Mouse (Mus musculus) adrenal gland, adult 8-10 months (tissue): ENCODE data around the gene Gm45837. TPM values are rescaled to one million over a fixed set of nuclear protein-coding genes. Genes with fewer than 3 reads are reported as not detected.
A peak's percentile ranks its signal among the peaks of the same experiment; 100 is the strongest.

Experiments
- DNase-seq: peaks from one replicate; pipeline ENCODE4 v3.0.0; 2022
- total RNA-seq, 4 experiments: library from RNA; stranded (reverse); gene quantifications; 2 replicates each; pipeline ENCODE4 v1.2.4; 2022

Gm45837 gene
- total RNA-seq, 4 experiments from 2014 or later, result 4.4 to 8.6 TPM; not detected in 2

DNA sequence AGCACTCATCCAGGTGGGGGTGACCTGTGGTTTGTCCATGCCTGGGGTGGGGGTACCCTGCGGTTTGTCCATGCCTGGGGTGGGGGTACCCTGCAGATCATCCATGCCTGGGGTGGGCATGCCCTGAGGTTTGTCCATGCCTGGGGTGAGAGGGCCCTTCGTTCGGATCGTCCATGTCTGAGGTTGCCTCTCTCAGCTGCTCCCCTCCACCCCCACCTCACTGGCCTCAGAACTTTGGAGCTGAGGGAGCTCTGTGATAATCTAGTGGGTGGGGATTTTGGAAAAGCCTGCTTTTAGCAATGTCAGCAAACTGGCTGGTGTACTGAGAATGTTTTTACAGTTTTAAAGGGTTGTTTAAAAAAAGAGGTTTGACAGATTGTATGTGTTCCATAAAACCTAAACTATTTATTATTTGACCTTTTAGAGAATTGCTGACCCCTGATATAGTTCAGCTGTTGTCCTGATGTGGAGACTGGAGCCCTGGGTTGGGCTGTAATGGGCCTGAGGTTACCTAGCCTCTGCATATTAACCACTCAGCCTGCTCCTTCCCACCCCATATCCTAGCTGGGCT lies 18.7 kb upstream of the Gm45837 start:
- no peak for DNase-seq

DNA sequence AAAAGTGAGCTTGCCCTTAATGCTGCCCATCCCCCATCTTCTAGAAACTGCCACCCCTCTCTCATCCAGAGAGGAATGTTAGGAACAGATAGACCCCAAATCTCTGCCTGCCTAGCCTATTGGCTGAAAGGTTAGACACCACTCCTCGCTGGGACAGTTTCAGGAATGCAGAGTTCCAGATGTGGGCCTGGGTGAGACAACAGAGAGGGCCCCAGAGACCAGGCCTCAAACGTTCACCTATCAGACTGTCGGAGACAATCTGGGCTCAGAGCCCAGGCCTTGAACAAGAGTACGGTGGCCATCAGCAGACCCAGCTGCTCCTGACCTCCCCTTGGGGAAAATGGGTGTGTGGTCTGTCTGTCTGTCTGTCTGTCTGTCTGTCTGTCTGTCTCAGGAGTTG lies 17.7 kb upstream of the Gm45837 start:
- no peak for DNase-seq

DNA sequence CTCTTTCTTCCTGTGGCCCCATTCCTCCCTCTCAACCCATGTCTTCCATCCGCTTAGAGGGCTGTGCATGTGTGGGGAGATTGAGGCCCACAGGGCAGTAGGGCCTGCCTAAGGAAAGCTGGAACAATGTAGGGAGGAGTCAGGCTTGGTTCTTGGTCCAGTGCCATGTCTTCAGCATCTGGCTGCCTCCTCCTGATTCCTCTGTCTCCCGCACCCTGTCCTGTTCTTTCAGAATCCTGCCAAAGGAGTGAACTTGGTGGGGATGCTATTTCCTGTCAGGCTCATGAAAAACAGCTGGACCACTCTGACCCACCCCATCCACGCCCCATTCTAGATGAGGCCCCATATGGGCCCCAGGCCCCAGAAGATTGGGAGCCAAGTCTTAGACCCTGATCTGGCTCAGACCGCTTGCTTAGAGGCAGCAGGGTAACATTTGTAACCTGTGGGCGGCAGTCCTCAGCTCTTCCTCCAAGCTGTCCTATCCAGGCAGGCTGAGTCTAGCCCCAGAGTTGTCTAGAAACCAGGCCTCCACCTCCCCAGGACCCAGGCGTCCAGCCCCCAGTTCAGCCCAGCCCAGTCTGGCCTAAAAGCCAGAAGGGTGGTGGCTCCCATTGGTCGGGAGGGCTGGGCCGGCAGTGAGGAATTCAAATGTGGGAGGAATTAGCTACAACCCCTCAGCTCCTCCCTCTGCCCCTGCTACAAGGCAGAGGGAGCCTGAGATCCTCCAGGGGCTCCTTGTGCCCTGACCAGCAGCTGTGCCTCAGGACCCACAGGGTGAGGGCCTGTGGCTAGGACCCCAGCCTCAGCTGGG lies 16.8 kb upstream of the Gm45837 start:
- no peak for DNase-seq

DNA sequence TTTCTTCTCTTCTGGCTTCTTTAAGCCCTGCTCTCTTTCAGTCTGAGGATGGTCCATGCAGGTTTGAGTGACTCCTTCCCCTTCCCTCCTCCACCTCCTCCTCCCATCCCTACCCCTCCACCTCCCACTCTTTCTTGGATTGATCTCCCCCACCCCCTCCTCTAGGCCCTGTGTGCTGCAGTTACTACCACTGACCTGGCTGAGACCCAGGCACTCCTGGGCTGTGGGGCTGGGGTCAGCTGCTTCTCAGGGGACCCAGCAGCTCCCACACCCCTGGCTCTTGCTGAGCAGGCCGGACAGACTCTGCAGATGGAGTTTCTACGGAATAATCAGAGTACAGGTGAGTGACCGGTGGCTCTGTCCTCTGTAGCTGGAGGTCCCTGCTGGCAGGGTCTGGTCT lies 16.1 kb upstream of the Gm45837 start:
- no peak for DNase-seq

DNA sequence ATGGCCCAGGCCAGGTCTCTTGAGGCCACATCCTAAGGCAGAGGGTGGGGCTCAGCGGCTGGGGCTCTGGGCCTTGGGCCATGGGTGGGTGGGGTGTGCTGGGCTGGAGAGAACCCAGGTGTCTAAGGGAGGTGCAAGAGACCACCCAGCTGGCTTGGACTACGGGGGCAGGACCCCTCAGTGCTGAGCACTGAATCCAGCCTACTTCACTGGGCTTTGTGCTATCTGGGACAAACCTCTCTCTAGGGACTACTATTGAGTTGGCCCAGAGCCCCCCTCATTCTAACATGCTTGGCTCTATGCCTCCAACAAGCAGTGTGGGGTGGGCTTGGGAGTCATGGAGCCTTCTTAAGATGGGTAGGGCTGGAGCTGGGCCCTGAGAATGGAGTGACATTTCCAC lies 15.2 kb upstream of the Gm45837 start:
- DNase-seq, result no peak

DNA sequence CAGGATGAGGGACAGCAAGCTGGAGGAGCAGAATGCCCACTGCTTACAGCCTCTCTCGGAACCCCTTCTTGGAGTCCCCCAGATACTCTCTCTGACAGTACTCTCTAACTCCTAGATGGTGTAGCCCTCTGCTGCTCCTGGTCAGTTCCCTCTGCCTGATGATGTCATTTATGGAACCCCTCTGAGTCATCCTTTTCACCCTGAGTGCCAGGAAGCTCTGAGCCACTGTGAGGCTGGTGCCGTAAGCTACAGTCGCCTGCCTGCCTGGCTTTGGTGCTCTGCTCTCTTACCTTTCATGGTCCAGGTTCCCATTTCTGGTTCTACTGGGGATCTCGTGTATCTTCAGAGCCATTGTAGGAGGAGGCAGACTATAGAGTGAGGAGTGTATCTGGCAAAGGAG lies 13.5 kb upstream of the Gm45837 start:
- DNase-seq, result no peak

DNA sequence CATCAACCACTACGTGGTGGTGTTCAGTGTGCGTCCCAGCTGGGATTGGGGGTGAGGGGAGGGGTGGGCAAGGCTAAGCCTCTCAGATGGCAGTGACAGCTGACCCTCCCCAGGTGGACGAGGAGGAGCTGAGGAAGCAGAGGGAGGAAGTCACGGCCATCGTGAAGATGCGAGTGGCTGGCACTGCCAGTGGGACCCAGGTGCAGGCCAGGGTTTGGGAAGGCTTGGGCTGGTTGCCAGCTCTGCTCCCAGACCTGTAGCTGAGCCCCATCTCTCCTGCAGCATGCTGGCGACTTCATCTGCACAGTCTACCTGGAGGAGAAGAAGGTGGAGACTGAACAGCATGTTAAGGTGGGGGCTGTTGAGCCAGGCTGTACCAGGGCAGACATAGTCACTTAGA lies 9.2 kb upstream of the Gm45837 start:
- no peak for DNase-seq

DNA sequence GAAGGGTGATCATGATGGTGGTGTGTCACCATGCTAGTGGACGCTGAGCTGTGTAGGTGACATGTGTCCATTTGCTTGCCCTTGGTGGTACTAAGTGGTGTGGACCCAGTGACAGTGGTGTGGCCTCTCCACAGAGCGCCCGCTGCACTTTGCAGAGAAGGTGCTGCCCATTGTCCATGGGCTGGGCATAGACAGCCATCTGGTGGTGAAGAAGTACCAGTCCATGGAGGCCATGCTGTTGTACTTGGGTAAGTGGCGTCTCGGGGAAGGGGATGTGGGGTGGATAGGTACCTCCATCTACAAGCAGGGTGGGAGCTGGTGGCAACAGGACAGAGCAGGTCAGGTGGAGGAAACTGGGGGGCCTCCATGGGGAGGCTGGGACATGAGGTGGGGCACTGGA lies 6.9 kb upstream of the Gm45837 start:
- no peak for DNase-seq

DNA sequence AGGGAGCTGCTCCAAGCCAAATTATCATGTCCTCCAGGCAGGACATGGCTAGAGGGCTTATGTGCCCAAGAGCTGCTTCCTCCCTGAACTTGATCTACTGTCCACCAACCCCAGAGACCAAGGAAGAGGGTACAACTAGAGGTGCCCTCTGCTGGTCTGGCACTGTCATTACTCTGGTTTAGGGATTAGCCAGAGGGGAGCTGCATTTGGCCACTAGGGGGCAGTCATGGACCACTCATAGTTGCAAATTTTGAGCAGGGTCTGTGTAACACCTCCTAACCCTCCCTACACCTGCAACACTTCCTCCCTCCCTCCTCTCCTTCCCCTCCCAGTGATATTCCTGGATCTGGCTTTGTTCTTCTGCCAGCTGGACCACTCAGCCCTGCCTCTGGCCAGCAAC lies 2.1 kb downstream of the Gm45837 start:
- DNase-seq, result peak; percentile 67

DNA sequence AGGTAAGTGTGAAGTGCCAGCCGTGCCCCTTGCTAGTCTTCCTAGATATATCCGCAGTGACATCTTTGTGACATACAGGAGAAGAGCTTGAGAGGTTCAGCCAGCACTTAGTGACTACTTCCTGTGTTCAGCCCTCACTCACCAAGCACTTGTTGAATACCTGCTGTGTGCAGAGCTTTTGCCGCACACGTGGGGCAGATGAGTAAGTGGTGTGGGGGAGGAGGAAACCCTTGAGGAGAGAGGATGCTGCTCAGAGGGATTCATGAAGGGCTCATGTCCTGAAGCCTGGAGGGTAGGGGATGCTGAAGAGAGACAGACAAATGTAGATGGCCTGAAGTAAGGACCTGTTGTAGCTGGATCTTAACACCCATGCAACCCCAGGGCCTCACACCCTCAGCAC lies 3.5 kb downstream of the Gm45837 start:
- DNase-seq, result no peak

DNA sequence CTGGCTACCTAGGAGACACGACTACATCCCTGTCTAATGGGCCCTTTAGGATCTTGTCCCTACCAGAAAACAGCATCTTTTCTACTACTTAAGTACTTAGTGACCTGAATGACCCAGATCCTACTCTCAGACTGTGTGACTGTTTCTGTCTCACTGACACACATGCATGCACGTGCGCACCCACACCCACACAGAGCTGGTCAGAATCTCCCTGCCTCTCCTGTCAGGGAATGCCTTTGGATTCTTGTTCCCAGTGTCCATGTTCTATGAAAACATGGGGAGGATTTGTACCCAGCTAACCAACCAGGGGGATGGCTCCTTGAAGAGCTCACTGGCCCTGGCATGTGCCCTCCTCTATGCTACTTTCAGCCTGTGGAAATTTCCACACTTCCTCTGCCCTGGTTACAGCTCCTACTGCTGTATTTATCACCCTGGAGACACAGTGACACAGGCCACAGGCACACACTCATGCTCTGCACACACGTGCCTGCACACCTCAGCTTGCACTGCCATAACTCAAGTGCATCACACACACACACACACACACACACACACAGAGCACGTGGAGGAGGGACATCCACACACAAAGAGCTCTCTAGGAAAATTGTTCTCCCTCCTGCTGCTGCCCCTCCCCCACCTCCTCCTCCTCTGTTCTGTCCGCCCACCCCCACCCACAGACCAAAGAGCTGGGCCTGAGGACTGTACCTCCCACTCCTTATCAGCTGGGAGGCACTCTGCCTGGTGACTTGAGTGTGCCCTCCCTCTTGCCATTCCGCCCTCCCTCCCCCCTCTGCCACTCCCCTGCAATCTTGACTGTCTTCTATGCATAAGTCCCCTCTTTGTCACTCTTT lies 4.2 kb downstream of the Gm45837 start:
- peak; percentile 21 for DNase-seq

DNA sequence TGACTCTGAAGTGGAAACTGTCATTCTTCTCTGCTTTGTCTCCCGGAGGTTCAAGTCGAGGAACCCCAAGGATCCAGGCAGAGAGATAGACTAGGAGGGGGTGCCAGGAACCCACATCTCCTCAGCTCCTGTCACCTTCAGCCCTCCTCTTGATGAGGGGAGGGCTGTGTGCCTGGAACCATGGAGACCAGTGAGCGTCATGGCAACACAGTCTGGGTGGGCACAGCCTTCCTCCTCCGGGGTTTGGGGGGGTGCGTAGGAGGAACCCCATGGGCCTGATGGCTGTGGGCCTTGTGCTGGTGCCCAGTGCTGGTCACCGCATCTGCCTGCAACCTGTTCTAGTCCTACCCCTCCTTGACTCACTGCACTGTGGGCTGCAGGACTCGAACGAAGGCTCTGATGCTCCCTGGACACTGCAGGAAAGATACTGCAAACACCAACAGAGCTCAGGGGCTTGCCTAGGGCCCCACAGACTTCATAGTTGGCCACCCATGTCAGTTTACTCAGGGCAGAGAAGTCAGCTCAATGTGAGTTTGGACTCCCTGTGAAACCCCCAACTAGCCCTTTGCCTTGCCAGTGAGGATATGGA lies 4.9 kb downstream of the Gm45837 start:
- DNase-seq, result no peak

DNA sequence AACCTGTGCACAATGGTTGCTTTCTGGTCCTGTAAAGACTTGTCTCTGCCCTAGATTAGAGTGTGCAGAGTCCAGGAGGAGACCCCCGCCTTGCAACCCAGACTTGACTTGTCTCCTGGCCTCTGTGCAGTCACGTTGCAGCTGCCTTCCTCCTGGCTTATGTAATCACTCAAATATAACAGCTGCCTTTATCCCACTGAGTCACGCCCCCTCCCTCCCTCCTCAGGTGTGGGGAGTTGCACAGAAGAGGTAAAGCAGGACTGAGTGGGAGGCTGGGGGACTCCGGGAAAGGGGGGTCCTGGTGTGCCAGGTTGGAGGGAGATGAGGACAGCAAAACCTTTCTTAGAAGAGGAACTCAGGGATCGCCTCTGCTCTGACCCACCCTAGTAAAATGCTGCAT lies 5.7 kb downstream of the Gm45837 start:
- DNase-seq, result no peak

DNA sequence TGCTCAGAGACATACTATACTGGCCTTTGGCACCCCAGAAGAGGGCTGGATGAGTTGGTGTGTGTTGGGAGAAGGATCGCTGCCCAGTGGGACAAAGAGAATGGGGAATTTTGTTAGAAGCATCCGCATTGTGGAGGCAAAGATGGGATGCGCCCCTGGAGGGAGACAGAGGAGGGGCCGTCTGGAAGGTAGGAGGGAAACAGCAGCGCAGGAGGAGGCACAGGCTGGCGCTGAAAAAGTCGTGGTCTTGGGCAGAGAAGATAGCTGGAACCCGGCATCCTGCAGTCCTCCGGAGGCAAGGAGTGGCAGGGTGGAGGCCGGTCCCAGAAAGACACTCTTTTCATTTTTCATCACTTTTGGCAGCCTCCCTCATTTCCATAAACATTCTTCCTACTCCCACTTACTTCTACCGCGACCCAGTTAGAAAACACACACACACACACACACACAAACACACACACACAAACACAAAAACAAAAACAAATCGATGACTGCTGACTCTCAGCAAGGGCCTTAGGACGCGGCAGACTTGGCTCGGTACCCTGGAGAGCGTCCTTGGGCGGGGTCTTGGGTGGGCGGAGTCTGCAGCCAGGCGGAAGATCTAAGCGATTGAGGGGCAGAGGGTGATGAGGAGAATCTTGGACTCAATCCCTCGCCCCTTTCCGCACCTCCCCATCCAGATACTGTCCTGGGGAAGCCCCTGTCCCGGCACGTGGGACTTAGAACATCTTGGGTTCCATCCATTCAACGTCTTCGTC lies 8.5 kb downstream of the Gm45837 start:
- no peak for DNase-seq

DNA sequence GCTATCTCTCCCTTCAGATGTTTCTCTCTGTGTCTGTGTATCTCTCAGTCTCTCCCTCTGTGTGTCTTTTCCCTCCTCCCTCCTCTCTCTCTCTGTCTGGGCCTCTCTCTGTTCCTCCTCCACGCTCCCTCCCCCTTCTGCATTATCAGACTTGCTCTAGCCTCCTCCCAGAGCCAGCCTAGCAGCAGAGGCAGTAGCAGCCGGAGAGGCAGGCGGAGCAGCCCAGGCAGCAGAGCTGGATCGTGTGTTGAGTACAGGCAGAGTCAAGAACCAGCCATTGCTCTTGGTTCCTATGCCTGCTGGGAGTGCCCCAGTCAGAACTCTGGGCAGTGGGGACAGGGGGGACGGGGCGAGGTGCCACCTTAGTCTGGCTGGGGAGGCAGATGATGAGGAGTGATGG lies 10.8 kb downstream of the Gm45837 start, which contains the start of gene Pde2a:
Gene Pde2a, plus strand, starts transcription at position 163 of the 400 bp plus-strand sequence.
- no peak for DNase-seq

DNA sequence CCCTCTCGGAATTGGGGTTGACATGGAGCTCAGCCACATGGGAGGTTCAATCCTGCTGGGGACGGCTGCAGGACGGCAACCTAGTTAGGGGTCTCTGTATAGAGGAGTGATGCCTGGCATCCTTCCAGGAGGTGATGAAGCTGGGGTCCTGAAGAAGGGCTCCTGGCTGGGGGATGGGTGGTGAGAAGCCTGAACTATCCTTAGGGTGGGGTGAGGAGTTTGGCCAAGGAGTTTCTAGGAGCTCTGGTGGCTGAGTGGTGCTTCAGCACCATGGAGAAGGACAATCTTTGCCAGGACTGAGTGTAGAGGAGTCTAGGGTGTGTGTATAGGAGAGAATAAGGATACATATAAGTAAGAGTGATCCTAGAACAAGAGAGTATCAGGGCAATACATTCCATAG lies 11.4 kb downstream of the Gm45837 start:
- no peak for DNase-seq

DNA sequence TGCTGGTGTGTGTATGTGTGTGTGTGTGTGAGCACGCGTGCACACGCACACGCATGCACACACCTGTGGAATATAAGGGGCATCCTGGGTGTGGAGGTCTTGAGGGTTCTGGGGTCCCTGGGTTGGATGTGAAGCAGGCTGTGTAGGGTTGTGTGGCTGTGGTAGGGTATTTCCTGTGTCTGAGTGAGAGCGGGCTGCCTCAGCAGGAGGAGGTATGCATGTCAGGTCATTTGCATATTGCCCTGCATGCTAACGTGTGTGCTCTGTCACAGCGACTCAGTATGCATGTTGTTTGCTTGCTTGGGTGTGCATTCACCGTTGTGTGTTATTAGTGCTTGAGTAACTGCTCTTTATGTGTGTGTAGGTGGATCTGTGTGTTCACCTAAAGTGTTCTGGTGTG lies 12.0 kb downstream of the Gm45837 start:
- no peak for DNase-seq

DNA sequence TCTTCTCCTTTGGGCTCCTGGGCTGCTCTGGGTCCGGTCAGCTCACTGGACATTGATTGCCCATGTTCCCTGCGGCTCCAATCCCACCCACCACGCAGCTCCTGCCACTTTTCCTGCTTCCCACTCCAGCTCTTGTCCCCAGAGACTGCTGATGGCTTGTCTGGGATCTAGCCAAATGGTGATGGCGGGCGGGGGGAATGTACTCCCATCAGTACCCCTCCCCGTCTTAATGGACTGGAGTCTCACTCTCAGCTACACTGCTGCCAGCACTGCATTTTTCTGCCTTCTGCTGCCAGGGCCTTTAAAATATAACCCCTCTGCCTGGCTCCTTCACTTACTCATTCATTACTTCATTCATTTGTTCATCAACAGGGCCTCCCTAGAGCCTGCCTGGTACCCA lies 13.3 kb downstream of the Gm45837 start:
- DNase-seq, result no peak

DNA sequence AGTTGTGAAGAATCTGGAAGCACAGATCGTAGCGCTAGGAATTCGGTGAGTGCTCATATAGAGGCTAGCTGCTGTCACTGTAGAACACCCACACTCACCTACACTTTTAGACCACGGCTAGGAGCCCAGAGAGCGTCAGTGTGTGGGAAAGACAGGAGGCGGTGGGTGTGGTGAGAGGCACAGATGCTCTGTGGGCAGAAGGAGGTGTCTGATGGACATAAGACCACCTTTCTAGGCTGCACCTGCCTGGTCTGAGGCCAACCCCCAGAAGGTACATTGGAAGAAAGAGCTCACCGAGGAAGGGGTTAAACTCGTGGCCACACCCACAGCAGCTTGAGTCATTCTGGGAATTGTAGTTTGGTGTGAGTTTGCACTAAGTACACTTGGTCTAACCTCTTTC lies 16.0 kb downstream of the Gm45837 start:
- no peak for DNase-seq

DNA sequence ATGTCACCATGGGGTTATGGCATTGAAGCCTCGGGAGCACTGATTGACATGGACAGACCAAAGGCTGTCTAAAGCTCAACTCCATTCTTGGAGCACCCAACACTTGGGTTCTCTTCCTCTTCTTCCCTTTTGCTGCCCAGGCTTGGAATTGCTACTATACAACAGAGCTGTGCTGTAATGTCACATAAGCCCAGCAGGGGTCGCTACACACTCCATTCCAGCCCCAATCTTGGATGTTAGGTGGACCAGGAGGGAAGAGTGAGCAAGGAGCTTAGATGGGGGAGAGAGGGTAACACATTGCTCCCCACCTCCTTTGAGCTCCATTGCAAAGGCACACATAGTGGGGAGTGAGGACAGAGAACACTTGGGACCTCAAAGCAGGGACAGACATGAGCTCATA lies 17.1 kb downstream of the Gm45837 start:
- DNase-seq, result no peak

DNA sequence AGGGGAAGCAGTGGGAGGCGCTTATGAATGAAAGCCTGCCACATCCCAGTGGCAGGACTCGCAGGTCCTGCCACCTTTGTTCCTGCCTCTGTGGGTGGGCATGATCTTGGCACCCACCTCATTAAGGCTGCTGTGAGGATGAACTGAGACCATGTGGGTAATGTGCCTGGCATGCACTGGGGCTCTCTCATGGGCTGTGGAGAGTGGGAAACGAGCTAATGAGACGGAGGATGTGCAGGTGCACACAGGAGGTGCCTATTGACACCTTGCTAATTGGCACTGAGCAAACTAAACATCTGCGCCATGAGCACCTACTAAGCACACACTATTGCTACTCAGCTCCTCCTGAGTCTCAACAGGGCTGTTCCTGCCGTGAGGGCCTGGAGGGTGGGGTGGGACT lies 24.4 kb downstream of the Gm45837 start:
- DNase-seq, result no peak

DNA sequence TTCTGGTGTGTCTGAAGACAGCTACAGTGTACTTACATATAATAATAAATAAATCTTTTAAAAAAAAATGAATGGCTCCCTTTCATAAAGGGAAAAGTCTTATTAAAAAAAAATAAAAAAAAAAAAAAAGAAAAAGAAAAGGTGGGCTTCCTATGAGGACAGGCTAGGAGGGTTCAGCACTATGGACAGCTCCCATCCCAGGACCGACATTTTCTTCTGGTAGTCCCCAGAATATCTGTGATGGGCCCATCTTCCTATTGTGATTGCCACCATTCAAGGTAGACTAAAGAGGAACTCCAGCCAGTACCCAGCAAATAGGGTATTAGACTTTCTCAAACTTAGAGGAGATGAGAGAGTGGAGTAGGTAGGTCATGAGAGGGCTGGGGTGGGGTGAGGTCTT lies 27.2 kb downstream of the Gm45837 start:
- no peak for DNase-seq
